Mouse (Mus musculus) midbrain, embryonic 11.5 days (tissue): ENCODE results near the gene Ttll6. TPM values are rescaled to one million over a fixed set of nuclear protein-coding genes. Genes with fewer than 3 reads are reported as not detected.

ENCODE experiments used
- ATAC-seq: fragments of 200-750 bp; cut with Nextera tagmentation; 2 replicates; pipeline ENCODE4 v1.8.0; 2017; ENCODE audit warnings: moderate TSS enrichment, moderate library complexity; ENCODE audit not compliant: low FRiP score
- DNase-seq: peaks from one replicate; pipeline ENCODE4 v3.0.0; 2015; ENCODE audit warnings: low spot score; ENCODE audit errors: missing footprints
- H3K27ac ChIP-seq: fragments of 300-500 bp; sonication (generic); 2 replicates; pipeline ENCODE4 v1.5.1; 2014; ENCODE audit warnings: low read depth, low read length
- H3K27me3 ChIP-seq: fragments of 300-500 bp; sonication (generic); 2 replicates; pipeline ENCODE4 v1.6.1; 2014; ENCODE audit warnings: mild to moderate bottlenecking, low read length, moderate library complexity, mixed read lengths; ENCODE audit not compliant: control insufficient read depth, insufficient read depth
- H3K36me3 ChIP-seq: fragments of 300-500 bp; sonication (generic); 2 replicates; pipeline ENCODE4 v1.6.1; 2014; ENCODE audit warnings: mild to moderate bottlenecking, low read length, moderate library complexity, mixed read lengths; ENCODE audit not compliant: control insufficient read depth, insufficient read depth
- H3K4me1 ChIP-seq: fragments of 300-500 bp; sonication (generic); 2 replicates; pipeline ENCODE4 v1.6.1; 2014; ENCODE audit warnings: low read length; ENCODE audit not compliant: control insufficient read depth, insufficient read depth
- H3K4me2 ChIP-seq: fragments of 300-500 bp; sonication (generic); 2 replicates; pipeline ENCODE4 v1.6.1; 2014; ENCODE audit warnings: mild to moderate bottlenecking, moderate library complexity
- H3K4me3 ChIP-seq: fragments of 300-500 bp; sonication (generic); 2 replicates; pipeline ENCODE4 v1.5.1; 2014; ENCODE audit warnings: low read depth, low read length
- H3K9ac ChIP-seq: fragments of 300-500 bp; sonication (generic); 2 replicates; pipeline ENCODE4 v1.6.1; 2014; ENCODE audit warnings: low read length
- H3K9me3 ChIP-seq: fragments of 300-500 bp; sonication (generic); 2 replicates; pipeline ENCODE4 v1.6.1; 2016; ENCODE audit warnings: low read length; ENCODE audit not compliant: control insufficient read depth
- WGBS: fragments of 180-500 bp; shearing (Covaris S2); extraction: QIAGEN DNeasy Blood & Tissue Kit; methylation state at CpG from one replicate; pipeline ENCODE4 v1.1.7; 2014; 5-methylcytosine and 5-hydroxymethylcytosine counted together
- polyA plus RNA-seq: library from polyadenylated mRNA; unstranded; fragments of >200 nt; fragmentation: Nextera tagmentation; extraction: Ambion mirVana; gene quantifications from 2 replicates; pipeline ENCODE4 v1.2.1, GENCODE M21; 2014

Ttll6 gene
- polyA plus RNA-seq, 1 experiment from 2014 or later = not detected

DNA sequence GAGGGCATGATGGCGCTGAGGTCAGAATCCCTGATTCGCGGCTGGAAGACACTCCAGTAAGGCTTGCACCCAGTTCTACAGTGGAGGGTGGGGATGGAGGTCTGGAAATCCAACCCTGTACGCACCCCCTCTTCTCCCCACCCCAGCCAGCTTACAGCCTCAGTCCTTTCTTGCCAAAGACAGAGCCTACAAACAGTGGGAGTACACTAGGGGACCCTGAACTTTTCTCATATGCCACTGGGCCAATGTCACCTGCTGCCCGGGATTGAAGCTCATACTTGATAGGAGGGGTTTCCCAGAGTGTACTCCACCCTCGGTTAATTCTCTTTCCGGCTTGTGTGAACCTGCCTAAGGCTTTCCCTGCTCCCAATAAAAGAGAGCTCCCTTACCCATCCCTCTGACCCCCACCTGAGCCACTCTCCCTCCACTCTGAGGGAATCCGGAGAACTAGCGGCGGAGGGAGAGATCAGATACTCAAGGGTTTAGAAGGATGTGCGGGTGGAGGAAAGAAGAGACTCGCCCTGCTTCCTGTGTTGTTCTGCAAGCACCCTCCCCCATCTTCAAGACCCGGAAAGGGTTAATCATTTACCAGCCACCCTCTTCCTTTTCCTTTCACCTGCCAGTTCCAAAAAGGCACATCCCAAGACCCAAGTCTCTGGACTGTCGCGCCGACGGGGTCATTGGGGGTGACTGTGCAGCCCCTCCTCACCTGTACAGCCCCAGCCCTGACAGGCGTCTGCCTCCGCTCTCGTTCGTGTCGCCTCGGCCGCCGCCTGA lies 39.1 kb downstream of the Ttll6 start:
- Histone ChIP-seq H3K36me3 (no peaks in the 10 kb centered on the region), H3K9me3 (no peaks in the 10 kb centered on the region), H3K27ac (no peak overlapping the region), H3K27me3 (peaks cover 96% of the 10 kb centered on the region), H3K4me1 (no peaks in the 10 kb centered on the region; the same call in 1 of the 2 replicates), H3K4me2 (no peak overlapping the region), H3K4me3 (no peak overlapping the region), H3K9ac (no peak overlapping the region)
- ATAC-seq (no peak), DNase-seq (peak; percentile 92)
- WGBS = 1% methylated on average over 25 of the region's 25 CpGs

- DNase-seq (peak; percentile 92), ATAC-seq (no peak)
- H3K4me1 ChIP-seq = no peaks in the 10 kb centered on the region; the same call in 1 of the 2 replicates
- WGBS = under 1% methylated on average over 16 of the region's 16 CpGs
- H3K36me3 ChIP-seq = no peaks in the 10 kb centered on the region
- H3K9ac ChIP-seq = no peak overlapping the region
- H3K4me3 ChIP-seq = no peak overlapping the region
- H3K9me3 ChIP-seq = no peaks in the 10 kb centered on the region
- H3K27ac ChIP-seq = no peak overlapping the region
- H3K27me3 ChIP-seq = peaks cover 96% of the 10 kb centered on the region
- no peak overlapping the region for H3K4me2 ChIP-seq
Observed at GRCm38 (mm10) chr11:96173288-96173840, 39.8 kb downstream of the Ttll6 start.

- Histone ChIP-seq H3K27me3 (peaks cover 96% of the 10 kb centered on the region), H3K4me3 (no peak overlapping the region), H3K36me3 (no peaks in the 10 kb centered on the region), H3K9me3 (no peaks in the 10 kb centered on the region), H3K9ac (no peak overlapping the region), H3K4me2 (no peak overlapping the region), H3K27ac (no peak overlapping the region), H3K4me1 (no peaks in the 10 kb centered on the region; the same call in 1 of the 2 replicates)
- WGBS = under 1% methylated on average over 6 of the region's 6 CpGs
- ATAC-seq = no peak
- peak; percentile 93 for DNase-seq
Observed at GRCm38 (mm10) chr11:96174881-96175280, 41.3 kb downstream of the Ttll6 start.

- Histone ChIP-seq H3K4me3 (no peak overlapping the region), H3K27me3 (peaks cover 96% of the 10 kb centered on the region), H3K4me1 (no peaks in the 10 kb centered on the region; the same call in 1 of the 2 replicates), H3K9me3 (no peaks in the 10 kb centered on the region), H3K9ac (no peak overlapping the region), H3K27ac (no peak overlapping the region), H3K36me3 (no peaks in the 10 kb centered on the region), H3K4me2 (no peak overlapping the region)
- WGBS = under 1% methylated on average over 17 of the region's 17 CpGs
- DNase-seq (peak; percentile 95), ATAC-seq (no peak)
Observed at GRCm38 (mm10) chr11:96175511-96175910, 41.9 kb downstream of the Ttll6 start.

GRCm38 (mm10) chr11:96175951-96176530 lies 42.5 kb downstream of the Ttll6 start:
- no peak for ATAC-seq
- H3K9ac ChIP-seq = no peak overlapping the region

GRCm38 (mm10) chr11:96176841-96177240 lies 43.3 kb downstream of the Ttll6 start:
- Histone ChIP-seq H3K36me3 (no peaks in the 10 kb centered on the region), H3K4me3 (no peak overlapping the region), H3K4me1 (no peaks in the 10 kb centered on the region), H3K9me3 (no peaks in the 10 kb centered on the region), H3K9ac (no peak overlapping the region), H3K27me3 (peaks cover 96% of the 10 kb centered on the region), H3K27ac (no peak overlapping the region), H3K4me2 (no peak overlapping the region)
- DNase-seq (peak; percentile 92), ATAC-seq (no peak)
- 3% methylated on average over 10 of the region's 10 CpGs for WGBS

More at GRCm38 (mm10) chr11:96175951-96176530, 42.5 kb downstream of the Ttll6 start:
- peak; percentile 95 for DNase-seq
- Histone ChIP-seq H3K36me3 (no peaks in the 10 kb centered on the region), H3K4me1 (no peaks in the 10 kb centered on the region), H3K9me3 (no peaks in the 10 kb centered on the region), H3K27me3 (peaks cover 96% of the 10 kb centered on the region), H3K27ac (no peak overlapping the region), H3K4me3 (no peak overlapping the region), H3K4me2 (no peak overlapping the region)
- WGBS = 2% methylated on average over 9 of the region's 9 CpGs

GRCm38 (mm10) chr11:96177546-96178174 lies 44.1 kb downstream of the Ttll6 start:
- Histone ChIP-seq H3K27me3 (peaks cover 96% of the 10 kb centered on the region), H3K4me1 (no peaks in the 10 kb centered on the region), H3K4me2 (no peak overlapping the region), H3K9me3 (no peaks in the 10 kb centered on the region), H3K9ac (no peak overlapping the region), H3K36me3 (no peaks in the 10 kb centered on the region), H3K4me3 (no peak overlapping the region), H3K27ac (no peak overlapping the region)
- ATAC-seq = no peak
- WGBS = 1% methylated on average over 27 of the region's 27 CpGs
- peak; percentile 96 for DNase-seq

DNA sequence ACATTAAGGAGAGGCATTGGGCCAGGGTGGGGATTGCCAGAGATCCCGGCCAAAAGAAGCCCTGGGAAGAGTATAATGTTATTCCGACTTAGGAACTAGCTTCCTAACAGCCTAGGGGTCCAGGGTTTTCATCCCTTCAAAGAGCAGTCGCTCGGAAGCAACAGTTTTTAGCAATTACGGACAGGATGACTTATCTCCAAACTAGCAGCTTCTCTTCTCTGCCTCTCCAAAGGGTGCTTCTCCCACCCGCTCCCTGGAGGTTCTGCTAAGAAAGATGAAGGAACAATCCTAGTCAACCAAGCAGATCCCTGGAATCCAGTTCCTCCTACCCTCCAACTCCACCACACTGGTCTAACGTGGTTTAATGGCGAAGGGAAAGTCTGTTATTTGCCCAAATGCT lies 44.8 kb downstream of the Ttll6 start:
- Histone ChIP-seq H3K4me2 (no peak overlapping the region), H3K4me3 (no peak overlapping the region), H3K27ac (no peak overlapping the region), H3K9ac (no peak overlapping the region), H3K9me3 (peaks cover 4% of the 10 kb centered on the region; the same call in 1 of the 2 replicates), H3K4me1 (no peaks in the 10 kb centered on the region), H3K27me3 (peaks cover 96% of the 10 kb centered on the region), H3K36me3 (no peaks in the 10 kb centered on the region)
- ATAC-seq = no peak
- under 1% methylated on average over 8 of the region's 8 CpGs for WGBS
- DNase-seq = peak; percentile 96
